Mouse (Mus musculus) kidney, adult 11 months (tissue): ENCODE measurements around the gene Pdzd2.

Experiments used
- DNase-seq: peaks from one replicate; pipeline ENCODE4 v3.0.0; 2022

The Pdzd2 gene

DNA sequence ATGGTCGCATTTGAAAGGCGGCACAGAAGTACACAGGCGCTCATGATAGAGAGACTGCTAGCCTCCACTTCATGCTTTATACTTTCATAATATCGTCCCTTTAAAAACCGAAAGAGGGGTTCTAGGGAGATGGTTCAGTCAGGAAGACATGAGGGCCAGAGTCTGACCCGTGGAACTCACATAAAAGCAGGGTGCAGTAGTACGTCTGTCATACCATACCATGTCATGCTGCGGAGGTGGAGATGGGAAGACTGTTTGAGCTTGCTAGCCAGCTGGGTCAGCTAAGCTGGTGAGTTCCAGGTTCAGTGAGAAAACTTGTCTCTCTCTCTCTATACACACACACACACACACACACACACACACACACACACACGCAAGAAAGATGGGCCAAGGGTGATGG lies 76.4 kb downstream of the Pdzd2 start:
- DNase-seq = no peak

DNA sequence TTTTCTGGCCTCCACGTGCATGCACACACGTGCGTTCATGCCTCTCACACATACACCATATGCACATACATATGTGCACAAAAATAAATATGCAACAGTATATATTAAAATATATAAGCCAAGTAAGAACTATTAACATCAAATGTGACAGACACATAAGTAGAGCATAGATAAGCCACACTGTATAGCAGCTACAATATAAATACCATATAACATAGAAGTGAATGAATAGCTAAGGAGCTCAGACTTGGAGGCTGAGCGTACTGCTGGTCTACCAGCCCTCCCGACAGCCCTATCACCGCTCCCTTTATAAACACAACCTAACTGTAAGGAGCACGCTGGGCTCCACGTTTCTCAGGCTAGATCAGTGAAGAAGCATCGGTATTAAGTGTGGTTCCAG lies 79.4 kb downstream of the Pdzd2 start:
- no peak for DNase-seq

DNA sequence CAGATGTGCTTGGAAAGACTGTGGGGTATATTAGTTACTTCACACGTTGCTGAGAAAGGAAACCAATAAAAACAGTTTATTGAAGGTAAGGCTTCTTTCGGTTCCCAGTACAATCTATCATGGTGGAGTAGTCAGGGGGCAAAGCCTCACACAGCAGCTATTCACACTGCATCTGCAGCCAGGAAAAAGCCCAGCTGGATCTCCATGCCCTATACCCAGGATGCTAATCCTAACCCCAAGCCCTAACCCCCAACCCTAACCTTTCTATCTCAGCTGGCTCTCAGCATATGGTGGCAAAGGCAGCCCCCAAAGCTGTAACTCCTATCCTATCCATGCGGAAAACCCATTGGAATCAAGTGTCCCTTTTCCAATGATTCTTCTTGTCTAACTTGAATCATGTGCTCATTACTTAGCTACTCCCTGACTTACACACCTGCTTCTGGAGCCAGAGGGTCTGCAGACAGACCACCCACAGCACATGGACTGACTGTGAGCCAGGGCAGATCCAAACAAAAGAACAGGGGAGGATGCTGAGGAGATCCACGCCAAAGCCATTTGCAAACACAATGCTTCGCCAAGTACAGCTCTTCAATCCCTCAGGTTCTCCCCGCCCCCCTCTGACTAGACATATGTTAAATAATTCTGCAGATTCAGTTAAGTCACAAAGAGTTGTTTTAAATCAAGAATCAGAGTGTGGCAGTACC lies 83.6 kb downstream of the Pdzd2 start:
- no peak for DNase-seq

DNA sequence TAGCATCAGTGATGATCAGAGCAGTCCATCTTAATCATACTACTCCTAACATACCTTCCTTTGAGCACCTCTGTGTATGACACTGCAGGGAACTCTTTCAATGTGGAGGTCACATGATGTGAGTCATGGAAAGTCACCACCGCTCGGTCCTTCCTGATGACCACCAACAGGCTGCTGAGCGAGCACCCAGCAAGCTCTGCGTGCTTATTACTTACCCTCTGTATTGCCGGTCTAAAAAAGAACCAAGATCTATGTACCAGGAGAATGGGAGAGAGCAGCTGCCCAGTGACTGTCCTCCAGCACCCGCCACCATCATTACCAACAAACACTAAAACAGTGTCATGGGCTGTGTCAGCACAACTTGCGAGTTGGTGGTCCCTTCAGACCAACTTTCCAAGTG lies 84.4 kb downstream of the Pdzd2 start:
- DNase-seq = no peak

DNA sequence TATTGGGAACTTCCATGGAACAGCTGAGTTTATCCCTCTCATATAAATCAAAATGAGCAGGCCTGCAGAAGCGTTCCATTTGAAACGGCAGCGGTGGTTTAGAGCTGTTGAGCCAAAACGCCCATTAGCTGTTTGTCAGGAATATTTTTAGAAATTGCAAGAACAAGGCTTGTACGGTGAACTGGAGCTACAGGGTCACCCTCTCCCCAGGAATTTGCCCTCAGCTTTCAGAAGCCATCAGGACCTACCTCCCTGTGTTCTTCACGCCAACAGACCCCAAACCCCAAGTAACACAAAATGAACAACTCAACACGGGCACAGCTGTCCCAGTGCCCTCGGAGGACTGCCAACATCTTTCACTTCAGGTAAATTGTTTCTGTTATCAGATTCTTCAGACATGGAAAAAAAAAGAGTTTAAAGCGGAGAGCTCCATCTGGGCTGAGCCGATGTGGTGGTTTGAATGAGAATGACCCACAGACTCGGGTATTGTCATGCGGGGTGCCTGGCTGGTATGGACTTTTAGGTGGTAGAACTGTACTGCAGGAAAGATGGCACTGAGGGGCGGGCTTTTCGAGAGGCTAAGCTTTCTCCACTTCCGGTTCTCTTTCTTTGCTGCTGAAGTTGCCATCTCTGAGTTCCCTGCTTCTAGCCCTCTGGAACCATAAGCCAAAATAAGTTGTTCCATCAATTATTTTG lies 87.2 kb downstream of the Pdzd2 start:
- DNase-seq = no peak

DNA sequence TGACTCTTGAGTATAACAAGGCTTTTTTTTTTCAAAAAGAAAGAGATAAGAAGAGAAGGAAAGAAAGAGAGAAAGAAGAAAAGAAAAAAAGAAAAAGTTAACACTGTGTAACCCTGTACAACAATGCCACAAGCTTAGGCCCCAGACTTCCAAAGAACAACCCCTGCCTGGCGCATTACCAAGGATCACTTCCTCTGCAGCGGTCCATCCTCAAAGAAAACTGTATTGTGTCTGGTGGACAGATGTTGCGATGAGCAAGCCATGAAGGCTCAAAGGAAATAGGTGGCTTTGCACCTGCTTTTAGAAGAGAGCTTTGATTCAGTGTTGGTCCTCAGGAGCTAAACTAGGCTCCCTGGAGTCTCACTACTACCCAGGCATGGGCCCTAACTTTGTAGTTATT lies 89.5 kb downstream of the Pdzd2 start:
- DNase-seq = no peak

DNA sequence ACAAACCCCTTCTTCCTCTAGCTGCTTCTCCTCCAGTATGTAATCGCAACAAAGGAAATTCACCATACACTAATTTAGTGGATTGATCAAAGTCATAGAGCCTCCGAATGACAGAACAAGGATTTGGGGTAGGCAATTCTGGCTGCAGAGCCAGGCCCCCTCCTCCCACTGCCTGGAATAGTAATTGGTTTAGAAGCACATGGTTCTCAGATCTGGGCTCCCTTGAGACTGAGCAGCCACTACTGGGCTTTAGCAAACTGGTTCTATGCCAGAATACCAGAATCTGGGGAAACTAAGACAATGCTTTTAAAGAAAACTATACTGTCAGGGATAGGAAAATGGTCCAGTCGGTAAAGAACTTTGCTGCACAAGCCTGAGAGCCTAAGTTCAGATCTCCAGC lies 90.0 kb downstream of the Pdzd2 start:
- no peak for DNase-seq

DNA sequence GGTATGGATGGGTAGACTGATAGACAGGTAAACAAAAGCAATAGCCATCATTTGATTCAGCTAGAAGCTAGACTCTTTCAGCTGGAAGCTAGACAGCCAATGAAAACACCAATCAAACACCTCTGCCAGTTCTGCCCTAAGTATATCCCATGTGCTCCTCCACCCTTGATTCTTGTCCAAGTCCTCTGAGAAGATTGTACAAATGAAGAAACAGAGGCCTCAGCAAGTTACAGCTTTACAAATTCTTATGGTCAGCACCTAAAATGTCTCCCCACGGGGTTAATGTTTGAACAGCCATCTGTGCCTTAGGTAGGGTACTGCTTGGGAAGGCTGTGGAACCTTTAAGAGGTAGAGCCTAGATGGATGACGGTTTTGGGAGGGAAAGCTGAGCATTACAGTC lies 90.6 kb downstream of the Pdzd2 start:
- peak; percentile 49 for DNase-seq

DNA sequence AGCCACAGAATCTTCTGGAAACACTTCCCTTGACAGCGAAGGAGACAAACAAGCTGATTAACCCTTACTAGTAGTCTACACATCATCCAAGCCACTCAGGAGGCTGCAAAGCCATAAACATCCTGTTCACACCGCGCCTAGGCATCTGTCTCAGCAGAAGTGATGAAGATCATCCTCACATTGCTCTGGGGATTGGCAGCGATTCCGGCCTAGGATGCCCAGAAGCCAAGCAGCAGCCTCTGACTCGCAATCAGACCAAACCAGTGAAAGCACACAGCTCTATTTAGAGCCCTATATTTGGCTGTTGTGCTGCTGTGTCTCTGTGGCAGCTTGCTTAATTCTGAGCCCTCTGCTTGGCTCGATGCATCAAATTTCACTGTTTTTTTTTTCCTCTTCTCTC lies 99.0 kb downstream of the Pdzd2 start:
- no peak for DNase-seq

DNA sequence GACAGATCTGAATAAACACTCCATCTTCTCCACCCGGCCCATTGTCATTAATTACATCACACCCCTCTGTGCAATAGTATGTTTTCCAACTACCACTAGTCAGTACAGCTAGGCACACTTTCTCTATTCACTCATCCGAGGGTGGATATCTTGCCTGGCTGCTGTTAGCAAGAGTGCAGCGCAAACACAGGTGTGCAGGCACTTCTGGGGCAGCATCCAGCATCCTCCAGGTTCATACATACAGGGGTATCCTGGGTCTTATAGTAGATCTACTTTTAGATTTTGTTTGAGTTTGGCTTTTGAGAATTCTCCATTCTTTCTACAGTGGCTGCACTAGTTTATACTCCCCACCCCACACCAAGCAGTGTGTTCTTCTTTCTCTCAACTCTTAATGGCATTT lies 99.9 kb downstream of the Pdzd2 start:
- DNase-seq = no peak

DNA sequence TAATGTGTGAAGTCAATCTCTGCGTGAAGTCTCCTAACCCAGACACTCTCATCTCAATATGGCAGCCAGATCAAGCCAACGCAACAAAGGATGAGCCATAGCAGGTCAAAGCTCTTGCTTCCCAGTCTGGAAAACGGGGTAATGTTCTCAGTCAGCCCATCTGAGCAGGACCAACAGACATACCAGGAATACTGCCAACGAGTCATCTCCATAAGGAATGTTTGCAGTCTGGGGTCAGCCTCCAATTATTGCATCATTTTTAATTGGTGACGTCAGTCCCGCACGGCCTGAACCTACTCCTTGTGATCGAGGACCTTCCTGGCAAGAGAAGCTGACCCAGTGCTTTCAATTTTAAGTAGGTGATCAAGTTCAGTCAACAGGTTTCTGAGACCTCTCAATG lies 100.5 kb downstream of the Pdzd2 start:
- no peak for DNase-seq

DNA sequence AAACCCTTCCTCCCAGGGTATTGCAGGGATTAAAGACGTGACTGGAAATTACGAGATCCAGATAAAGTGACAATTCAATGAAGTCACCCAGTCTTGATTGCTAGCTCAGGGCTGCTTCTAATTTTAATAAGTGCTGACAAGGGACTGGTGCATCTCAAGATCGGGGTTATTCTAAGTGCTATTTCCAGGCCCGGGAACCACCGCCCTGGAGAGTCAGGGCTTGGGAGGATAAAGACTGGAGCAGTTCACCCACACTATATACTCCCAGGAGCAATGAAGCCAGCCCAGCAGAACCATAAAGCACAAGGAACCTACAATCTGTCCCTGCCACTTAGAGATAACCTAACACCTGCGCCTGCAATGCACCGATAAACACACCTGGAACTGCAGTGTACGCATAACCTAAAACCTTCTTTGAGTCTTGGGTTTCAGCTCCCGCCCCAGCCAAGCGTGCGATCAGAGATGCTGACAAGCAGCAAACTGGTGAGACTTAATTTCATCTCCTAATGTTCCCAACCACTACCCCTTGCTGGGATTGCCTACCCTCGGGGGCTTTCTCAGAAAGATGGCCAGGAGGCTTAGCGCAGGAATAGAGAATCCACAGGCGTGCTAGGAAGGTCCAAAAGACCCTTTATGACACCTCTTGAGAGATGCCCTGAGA lies 101.2 kb downstream of the Pdzd2 start:
- no peak for DNase-seq

DNA sequence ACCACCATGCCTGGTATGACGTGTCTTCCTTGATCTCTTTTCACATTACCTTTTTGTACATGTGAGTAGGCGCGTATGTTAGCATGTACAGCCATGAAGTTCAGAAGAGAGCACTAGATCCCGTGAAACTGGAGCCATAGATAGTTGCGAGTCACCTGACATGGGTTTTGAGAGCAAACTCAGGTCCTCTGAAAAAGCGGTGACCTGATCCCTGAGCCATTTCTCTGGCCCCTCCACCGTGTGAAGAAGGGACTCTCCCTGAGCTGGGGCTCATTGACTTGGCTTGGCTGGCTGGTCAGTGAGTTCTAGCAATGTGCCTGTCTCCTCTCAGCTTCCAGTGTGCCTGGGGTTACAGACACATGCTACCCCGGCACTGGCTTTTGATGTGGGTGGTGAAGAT lies 102.2 kb downstream of the Pdzd2 start:
- no peak for DNase-seq

DNA sequence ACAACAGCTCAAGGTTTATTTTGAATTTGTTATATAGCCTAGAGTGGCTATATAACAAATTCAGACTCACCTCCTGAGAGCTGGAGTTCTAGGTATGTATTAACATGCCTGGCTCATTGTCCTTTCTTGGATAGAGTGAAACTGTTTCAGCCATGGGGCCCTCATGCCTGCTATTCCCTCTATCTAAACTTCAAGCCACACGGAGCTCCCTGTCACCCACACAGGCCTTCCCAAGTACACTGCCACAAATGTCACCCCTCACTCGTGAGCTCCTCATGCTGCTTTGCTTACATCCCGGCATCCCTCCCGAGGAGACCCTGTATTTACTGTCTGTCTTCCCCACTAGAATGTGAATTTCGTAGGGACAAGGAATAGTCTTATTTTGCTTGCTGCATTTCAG lies 103.3 kb downstream of the Pdzd2 start:
- no peak for DNase-seq

DNA sequence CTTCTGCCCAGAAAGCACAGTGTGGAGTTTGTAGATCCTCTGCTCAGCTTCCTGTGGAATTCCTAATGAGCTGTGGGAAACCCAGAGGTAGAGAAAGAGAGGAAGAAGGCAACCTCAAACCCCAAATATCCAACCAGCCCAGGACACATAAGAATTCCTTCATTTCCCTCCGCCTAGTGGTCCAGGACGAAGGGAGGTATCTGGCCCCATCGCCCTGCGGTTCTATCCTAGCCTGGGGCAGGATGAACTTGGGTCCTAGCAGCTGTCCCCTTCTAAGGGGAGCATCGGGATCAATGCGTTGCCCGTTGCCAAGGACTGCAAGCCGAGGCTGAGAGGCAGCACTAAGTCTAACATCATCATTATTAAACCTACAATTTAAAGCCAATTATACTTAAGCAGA lies 104.8 kb downstream of the Pdzd2 start:
- DNase-seq = no peak

DNA sequence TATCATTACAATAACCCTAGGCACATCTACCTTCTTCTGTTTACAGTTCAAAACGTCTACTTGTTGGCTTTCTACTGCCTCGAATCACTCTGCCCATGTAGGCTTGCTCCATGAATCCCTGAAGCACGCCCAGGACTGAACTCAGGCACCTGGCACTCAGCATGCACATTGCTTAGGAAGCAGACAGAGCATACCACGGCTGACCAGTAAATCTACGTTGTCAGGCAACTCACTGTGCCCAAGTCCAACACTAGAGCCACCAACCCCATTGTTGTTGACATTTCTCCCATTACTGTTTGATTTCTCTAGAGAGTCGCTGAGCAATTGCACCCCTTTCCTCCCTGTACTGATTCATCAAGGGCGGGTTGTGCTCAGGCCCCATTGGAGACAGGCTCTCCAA lies 110.6 kb downstream of the Pdzd2 start:
- DNase-seq = no peak

DNA sequence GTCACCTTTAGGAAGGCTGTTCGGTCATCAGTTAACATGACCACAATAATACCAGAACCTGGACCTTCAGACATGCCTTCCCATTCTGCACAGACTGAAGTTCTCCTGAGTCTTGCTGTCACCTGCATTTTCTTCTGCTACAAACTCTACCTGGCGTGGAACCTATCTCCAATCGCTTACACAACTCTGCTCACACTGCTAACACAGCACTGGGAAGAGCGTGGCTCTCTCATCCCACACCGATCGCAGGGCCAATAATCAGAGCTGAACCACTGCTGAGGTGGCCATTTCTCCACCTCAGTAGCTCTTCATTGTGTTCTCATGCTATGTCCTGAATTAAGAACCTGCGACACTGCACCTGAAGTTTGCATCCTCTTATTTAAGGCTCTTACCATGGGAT lies 111.3 kb downstream of the Pdzd2 start:
- no peak for DNase-seq

DNA sequence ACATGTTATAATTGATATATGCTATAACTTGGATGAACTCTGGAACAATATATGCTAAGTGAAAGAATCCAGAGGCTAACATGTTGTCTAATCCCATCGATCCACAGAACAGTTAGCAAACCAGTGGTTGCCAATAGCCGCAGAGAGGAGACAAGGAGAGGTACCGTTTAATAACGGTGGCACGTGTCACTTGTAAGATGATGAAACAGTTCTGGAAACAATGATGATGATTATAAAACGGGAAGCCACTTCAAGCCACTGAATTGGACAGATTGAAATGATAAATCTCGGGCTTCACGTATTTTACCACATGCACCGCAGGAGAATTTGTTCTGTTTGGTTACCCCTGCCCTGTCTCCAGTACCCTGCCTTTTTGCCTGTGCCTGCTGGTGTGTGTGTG lies 112.8 kb downstream of the Pdzd2 start:
- no peak for DNase-seq

DNA sequence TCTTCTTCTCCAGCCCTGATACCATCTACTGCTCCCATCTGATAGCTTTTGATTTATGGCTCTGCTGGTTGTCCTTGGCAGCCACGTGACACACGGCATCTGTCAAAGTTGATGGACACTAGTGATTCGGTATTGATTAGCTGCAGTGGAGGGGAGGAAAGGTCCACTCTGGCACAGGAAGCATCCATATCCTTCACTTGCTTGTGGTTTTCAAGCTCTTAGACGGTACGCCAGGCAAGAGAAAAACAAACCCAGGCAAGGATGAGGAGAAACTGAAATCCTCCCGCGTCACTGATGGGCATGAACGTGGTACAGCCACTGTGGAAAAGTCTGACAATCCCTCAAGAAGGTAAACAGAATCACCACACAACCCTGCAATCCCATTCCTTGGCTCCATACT lies 113.6 kb downstream of the Pdzd2 start:
- DNase-seq = no peak

DNA sequence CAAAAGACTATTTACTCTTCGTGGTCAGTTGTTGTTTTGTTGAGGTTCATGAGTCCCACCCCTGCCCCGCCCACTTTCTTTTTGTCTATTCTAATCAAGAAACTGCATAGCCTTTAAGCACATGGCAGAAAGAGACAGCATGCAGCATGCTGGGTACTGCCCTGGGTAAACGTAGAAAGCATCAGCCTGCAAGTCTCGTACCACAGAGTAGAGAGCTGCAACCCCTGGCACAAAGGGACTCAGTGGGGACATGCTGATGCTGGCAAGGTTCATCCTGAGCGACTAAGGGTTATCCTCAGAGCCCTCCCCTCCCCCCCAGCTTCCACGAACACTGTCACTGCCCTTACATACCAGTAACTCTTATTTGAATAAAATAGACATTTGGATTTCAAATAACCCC lies 114.2 kb downstream of the Pdzd2 start:
- DNase-seq = no peak

DNA sequence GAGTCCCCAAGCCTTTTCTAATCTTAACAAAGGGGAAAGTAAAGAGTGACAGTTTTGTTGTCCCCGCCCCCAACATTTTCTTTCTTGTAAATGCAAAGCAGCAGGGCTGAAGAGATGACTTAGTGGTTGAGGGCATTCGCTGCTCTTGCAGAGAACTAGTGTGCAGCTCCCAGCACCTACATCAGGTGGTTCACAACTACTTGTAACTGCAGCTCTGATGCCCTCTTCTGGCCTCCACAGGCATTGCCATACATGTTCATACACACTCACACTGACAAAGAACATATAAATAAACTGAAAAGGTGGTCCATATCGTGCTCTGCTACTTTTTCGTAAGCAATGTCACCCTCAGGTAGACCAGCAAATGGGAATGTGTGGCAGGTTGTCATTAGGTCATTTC lies 116.2 kb downstream of the Pdzd2 start:
- no peak for DNase-seq

DNA sequence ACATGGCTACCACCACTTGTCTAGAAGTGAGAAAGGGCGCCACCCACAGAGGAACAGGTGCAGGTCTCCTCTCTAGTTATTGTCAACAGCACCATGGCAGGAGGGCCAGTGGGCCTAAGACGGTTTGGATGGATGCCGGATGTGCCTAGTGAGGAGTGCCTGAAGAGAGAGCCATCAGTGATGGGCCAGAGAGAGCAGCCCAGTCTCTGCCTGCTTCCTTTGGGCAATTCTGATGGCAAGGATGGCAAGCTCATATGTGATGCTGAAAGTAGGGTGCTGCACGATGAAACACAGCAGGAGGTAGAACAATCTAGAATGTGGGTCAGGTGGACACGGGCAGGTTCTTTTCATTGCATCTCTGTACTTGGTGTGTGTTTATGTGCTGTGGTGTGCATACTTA lies 117.0 kb downstream of the Pdzd2 start:
- no peak for DNase-seq

DNA sequence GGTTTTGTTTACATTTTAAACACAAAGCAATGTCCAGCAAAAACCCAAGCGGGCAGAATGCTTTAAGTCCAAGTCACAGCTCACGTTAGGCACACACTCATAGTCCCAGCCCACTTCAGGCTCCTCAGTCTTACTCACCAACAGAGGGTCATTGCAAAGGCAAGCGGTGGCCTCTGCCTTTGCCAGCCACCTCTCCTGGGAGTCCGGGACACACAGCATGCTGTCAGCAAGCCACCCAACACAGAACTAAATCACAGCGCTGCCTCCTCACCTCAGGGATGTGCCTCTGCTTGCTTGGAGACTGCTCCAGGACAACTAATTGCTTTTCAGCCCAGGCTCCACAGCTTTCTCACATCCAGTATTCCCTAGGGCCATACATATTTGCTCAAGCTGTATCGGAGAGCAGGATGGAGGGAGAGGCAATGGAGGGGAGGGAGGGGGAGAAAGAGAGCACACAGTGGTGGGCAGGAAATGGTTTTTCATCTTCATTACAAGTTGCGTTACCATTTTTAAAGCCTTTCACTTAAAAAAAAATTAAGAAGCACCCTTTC lies 117.6 kb downstream of the Pdzd2 start:
- no peak for DNase-seq

DNA sequence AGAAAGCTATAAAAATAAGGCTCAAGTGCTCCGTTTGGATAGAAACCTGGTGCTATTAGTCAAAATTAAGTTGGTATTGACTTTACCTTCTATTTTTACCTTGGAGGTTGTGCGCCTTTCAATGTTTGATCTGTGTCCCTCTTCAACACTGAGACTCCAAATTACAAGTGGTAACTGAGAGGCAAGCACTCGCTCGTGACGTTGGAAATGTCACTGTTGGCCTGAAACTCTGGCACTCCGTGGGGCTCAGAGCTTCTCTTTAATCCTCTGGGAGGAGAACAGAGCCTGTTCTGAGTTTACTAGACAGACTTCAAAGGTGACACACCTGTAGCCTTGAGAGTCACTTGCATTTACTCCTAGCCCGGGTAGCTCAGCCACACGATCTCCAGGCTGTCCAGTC lies 120.5 kb downstream of the Pdzd2 start:
- no peak for DNase-seq
